Mouse (Mus musculus): ENCODE data around the gene Fads3. TPM values are rescaled to one million over a fixed set of nuclear protein-coding genes. Genes with fewer than 3 reads are reported as not detected.
A peak's percentile ranks its signal among the peaks of the same experiment; 100 is the strongest.

The Fads3 gene
- 5.8 and 5.9 TPM in 2 replicates for polyA plus RNA-seq (2016; fragmentation: Nextera tagmentation; extraction: Ambion mirVana)

DNA sequence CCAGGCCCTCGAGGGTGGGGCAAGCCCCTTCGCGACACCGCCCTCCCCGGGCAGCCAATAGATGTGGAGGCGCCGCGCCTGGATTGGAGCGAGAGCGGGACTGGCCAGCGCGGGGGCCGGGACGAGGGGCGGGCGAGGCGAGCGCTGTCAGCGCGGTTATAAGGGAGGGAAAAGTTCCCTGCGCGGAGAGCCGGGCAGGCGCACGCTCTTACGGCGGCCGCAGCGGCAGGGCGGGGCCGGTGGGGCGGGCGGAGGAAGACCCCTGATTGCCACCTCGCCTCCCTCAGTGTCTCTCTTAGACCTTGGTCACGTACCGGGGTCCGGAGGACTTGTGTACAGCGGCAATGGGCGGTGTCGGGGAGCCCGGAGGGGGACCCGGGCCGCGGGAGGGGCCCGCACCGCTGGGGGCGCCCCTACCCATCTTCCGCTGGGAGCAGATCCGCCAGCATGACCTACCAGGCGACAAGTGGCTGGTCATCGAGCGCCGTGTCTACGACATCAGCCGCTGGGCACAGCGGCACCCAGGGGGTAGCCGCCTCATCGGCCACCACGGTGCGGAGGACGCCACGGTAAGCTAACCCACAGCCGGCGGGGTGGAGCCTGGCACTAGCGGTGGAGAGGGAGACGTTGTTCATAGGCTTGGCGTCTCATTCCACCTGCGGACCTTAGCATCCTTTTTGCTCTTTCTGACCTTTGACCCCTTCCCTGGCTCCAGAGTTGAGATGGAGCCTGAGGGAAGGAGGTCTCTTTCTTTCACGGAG is at the start of gene Fads3:
TSS of gene Fads3 (plus strand) at position 182 of the 761 bp plus-strand sequence.
- Histone ChIP-seq H3K9me3 (no peaks in the 10 kb centered on the region), H3K4me1 (replicated peaks) (peaks cover 25% of the 10 kb centered on the region), H3K27me3 (peaks cover 9% of the 10 kb centered on the region; the same call in 1 of the 2 replicates), H3K36me3 (no peaks in the 10 kb centered on the region), H3K4me2 (peak within 1 kb of the TSS; percentile 98), H3K27ac (peak within 1 kb of the TSS; percentile 31), H3K9ac (replicated peaks) (peak within 1 kb of the TSS; percentile 72), H3K4me3 (replicated peaks) (peak within 1 kb of the TSS; percentile 67)
- 1% methylated on average over 68 of the region's 69 CpGs for WGBS
- peak; percentile 73 for ATAC-seq (ENCODE audit: insufficient number of reproducible peaks, insufficient read depth, low FRiP score, low TSS enrichment, low read depth)

DNA sequence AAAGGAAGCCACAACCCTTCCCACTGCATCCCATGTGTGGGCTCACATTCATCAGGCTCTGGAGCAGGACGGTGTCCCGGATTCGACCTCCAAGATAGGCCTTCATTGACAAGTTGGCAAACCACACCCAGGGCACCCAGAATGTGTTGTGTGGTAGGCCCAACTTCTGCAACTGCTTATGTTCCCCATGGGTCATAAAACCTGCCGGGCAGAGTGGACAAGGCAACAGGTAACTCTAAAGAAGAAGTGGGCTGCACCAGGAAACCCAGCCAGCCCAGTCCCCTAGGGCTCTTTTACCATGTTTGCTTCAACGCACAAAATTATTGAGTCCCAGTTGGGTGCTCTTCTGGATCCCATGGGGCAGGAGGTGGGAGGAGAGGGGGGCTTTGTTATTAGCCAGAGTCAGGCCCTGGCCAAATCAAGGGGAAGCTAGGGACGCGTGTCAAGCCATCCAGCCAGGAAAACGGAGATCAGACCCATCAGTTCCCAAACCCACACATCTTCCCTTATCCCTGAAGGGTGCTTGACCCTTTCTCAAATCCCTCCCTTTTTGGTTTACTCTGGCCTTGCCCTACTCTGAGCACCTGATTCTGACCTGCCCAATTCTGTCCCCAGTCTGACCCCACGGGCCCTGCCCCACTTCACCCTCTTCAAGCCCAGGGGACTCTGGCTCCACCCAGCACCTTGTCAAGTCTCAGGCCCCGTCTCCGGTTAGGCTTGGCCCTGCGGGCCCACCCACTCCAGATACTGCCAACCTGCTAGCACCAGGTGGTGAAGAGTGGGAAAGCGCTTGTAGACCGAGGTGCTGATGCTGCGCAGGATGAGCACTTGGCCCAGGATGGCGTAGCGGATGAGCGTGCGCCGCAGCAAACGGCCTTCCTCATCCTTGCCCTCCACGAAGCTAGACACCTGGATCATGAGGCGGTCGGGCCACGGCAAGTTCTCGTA is 49.1 kb upstream of the Fads3 start:
- Histone ChIP-seq H3K27me3 (no peaks in the 10 kb centered on the region), H3K27ac (no peak overlapping the region), H3K4me3 (replicated peaks) (peak overlapping the region; percentile 37), H3K4me1 (replicated peaks) (peaks cover 18% of the 10 kb centered on the region), H3K4me2 (peak overlapping the region; percentile 59), H3K9ac (replicated peaks) (peak overlapping the region; percentile 34; the same call in 1 of the 2 replicates), H3K36me3 (no peaks in the 10 kb centered on the region), H3K9me3 (no peaks in the 10 kb centered on the region)
- WGBS: 41% methylated on average over 26 of the region's 26 CpGs
- peak; percentile 44 for ATAC-seq (ENCODE audit: insufficient number of reproducible peaks, insufficient read depth, low FRiP score, low TSS enrichment, low read depth)

DNA sequence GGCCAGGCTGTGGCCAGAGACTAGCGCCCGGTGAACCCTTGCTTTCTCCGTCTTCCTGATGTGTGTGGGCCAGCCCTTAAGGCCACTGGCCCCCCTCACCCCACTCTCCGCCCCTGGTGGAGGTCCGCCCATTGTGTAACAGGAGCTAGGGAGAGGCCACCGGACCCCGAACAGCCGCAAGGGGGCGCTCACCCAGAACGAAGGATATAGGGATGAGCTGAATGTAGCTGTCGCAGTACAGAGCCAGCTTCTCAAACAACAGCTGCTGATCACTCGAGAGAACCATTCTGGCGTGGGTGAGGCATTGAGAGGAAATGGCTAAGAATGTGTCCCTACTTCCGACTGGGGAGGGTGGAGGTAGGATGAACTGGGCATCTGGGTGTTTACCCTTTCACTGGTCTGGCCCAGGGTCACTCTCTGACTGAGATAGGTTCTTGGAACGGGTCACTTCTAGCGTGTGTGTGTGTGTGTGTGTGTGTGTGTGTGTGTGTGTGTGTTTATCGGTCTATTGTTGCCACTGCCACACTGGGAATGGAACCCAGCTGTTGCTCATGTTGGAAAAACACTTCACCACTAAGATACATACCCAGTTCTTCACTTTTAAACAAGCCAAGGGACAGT is 48.2 kb upstream of the Fads3 start:
- Histone ChIP-seq H3K27me3 (no peaks in the 10 kb centered on the region), H3K4me1 (replicated peaks) (peaks cover 9% of the 10 kb centered on the region; the same call in 1 of the 2 replicates), H3K9ac (replicated peaks) (peak overlapping the region; percentile 34; the same call in 1 of the 2 replicates), H3K27ac (no peak overlapping the region), H3K9me3 (no peaks in the 10 kb centered on the region), H3K4me2 (peak overlapping the region; percentile 59), H3K36me3 (no peaks in the 10 kb centered on the region), H3K4me3 (replicated peaks) (peak overlapping the region; percentile 37)
- ATAC-seq (ENCODE audit: insufficient number of reproducible peaks, insufficient read depth, low FRiP score, low TSS enrichment, low read depth): peak; percentile 87
- WGBS: 11% methylated on average over 17 of the region's 17 CpGs

DNA sequence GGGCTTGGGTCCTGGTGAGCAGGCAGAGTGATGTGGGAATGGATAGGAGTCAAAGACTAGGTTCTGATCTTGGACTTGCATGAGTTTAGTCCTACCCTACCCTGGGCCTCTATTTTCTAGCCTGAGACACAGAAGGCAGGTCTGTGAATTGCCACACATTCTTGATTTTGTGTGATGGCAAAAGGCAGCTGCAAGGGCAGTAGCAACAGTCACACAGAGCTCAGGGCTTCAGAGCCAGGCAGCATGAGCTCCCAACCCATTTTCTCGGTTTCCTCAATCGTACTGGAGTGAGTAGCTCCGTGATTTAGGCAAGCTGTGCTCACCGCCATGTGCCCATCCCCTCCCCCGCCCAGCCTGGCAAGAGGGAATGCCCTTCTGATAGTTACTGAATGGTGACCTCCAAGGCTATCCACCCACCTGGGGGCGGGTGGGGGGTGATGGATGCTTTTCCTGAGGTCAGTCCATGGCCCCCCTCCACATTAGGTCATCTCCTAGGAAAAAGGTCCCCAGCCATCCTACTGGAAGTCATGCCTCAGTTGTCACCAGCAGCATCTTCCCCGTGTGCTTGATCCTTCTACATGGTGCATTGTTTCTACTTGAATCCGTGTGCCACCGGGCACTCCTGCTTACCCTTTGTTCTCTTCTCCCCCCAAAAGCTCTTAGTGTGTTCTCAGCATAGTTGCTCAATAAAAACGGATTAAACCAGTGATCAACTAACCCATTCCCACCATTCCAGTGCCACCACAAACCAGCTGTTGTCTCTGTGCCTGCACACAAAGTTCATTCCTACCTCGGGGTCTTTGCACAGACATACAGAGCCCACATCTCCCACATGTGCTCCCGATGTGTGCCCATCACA is 43.9 kb upstream of the Fads3 start:
- Histone ChIP-seq H3K4me3 (replicated peaks) (no peak overlapping the region), H3K27ac (no peak overlapping the region), H3K9ac (replicated peaks) (no peak overlapping the region), H3K4me1 (replicated peaks) (peaks cover 8% of the 10 kb centered on the region; the same call in 1 of the 2 replicates), H3K27me3 (no peaks in the 10 kb centered on the region), H3K9me3 (0 out of 2 replicates have a peak, but pooled peaks cover 5% of the 10 kb centered on the region), H3K36me3 (no peaks in the 10 kb centered on the region), H3K4me2 (no peak overlapping the region)
- 72% methylated on average over 12 of the region's 12 CpGs for WGBS
- ATAC-seq (ENCODE audit: insufficient number of reproducible peaks, insufficient read depth, low FRiP score, low TSS enrichment, low read depth): no peak

DNA sequence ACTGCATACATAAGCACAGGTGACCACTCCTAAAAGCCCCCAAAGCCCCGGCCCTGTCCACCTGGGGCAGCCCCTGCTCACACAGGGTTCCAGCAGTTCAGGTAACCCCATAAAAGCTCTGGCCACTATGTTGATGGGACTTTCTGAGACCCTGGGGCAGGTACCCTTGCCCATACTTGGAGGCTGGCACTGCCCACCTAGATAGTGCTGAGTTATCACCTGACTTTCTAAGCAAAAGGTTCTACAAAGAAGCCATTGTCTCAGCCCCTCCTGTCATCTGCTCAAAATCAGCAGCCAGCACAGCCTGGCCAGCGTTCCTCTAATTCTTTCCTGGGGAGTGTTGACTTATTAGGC is 43.3 kb upstream of the Fads3 start:
- WGBS: 71% methylated on average over 2 of the region's 2 CpGs
- Histone ChIP-seq H3K4me3 (replicated peaks) (no peak overlapping the region), H3K9ac (replicated peaks) (no peak overlapping the region), H3K27ac (no peak overlapping the region), H3K4me2 (no peak overlapping the region), H3K4me1 (replicated peaks) (0 out of 2 replicates have a peak, but pooled peaks cover 3% of the 10 kb centered on the region), H3K27me3 (no peaks in the 10 kb centered on the region), H3K9me3 (0 out of 2 replicates have a peak, but pooled peaks cover 6% of the 10 kb centered on the region), H3K36me3 (no peaks in the 10 kb centered on the region)
- no peak for ATAC-seq (ENCODE audit: insufficient number of reproducible peaks, insufficient read depth, low FRiP score, low TSS enrichment, low read depth)

DNA sequence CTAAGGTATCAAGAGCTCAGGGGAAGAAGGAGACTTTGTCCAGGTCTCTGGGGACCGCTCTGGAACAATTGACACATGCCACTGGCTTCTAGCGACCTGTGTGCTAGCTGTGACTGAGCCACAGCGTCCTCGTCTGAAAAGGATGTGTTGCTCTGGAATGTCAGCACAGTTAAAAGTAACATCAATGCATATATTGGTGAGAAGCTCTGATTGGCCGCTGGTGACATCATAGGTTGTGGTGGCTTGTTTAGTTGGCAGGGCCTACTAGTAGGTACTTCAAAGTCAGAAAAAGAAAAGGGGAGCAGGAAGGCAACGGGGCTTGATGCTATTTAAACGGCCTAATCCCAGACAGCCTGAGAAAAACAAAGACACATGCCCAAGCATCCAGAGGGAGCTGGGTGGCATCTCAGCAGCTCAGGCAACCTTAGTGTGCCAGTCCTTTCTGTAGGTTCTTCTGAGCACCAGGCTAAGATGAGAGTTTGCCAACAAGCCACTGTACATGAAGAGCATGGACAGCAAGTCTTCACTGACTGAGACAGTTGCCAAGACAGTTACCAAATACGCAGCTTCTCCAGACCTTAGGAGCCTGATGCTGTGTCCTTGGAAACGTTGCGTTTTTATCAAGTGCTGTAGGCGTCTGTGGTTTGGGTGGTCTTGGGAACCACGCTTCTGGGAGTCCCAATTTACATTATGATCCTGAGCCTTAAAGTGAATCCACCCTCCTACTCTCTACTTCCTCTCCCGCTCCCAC is 42.5 kb upstream of the Fads3 start:
- Histone ChIP-seq H3K36me3 (no peaks in the 10 kb centered on the region), H3K27me3 (no peaks in the 10 kb centered on the region), H3K4me3 (replicated peaks) (no peak overlapping the region), H3K9me3 (0 out of 2 replicates have a peak, but pooled peaks cover 6% of the 10 kb centered on the region), H3K4me1 (replicated peaks) (no peaks in the 10 kb centered on the region), H3K9ac (replicated peaks) (no peak overlapping the region), H3K27ac (no peak overlapping the region), H3K4me2 (no peak overlapping the region)
- 67% methylated on average over 13 of the region's 13 CpGs for WGBS
- no peak for ATAC-seq (ENCODE audit: insufficient number of reproducible peaks, insufficient read depth, low FRiP score, low TSS enrichment, low read depth)

DNA sequence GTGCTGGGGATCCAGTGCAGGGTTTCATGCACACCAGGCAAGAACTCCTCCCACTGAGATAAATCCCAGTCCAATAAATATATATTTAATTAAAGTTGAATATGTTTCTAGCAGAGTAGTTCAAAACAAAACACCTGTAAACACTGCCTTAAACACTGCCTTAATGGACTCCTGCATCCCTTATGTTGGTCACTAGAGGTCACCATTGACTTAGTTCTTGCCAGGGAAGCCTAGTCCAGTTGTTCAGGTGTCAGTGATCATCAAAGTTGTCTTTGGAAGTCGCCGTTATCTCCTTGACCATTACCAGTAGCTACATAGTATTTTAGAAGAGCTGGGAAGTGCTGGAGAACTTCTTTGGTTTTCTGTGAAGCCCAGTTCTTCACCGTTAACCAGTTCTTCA is 41.0 kb upstream of the Fads3 start:
- no peaks in the 10 kb centered on the region for H3K36me3 ChIP-seq
- H3K27ac ChIP-seq: no peak overlapping the region
- no peaks in the 10 kb centered on the region for H3K4me1 ChIP-seq (replicated peaks)
- H3K27me3 ChIP-seq: no peaks in the 10 kb centered on the region
- H3K9ac ChIP-seq (replicated peaks): no peak overlapping the region
- H3K4me2 ChIP-seq: no peak overlapping the region
- H3K9me3 ChIP-seq: 0 out of 2 replicates have a peak, but pooled peaks cover 6% of the 10 kb centered on the region
- ATAC-seq (ENCODE audit: insufficient number of reproducible peaks, insufficient read depth, low FRiP score, low TSS enrichment, low read depth): no peak
- WGBS: 27% methylated on average over 3 of the region's 3 CpGs
- no peak overlapping the region for H3K4me3 ChIP-seq (replicated peaks)

DNA sequence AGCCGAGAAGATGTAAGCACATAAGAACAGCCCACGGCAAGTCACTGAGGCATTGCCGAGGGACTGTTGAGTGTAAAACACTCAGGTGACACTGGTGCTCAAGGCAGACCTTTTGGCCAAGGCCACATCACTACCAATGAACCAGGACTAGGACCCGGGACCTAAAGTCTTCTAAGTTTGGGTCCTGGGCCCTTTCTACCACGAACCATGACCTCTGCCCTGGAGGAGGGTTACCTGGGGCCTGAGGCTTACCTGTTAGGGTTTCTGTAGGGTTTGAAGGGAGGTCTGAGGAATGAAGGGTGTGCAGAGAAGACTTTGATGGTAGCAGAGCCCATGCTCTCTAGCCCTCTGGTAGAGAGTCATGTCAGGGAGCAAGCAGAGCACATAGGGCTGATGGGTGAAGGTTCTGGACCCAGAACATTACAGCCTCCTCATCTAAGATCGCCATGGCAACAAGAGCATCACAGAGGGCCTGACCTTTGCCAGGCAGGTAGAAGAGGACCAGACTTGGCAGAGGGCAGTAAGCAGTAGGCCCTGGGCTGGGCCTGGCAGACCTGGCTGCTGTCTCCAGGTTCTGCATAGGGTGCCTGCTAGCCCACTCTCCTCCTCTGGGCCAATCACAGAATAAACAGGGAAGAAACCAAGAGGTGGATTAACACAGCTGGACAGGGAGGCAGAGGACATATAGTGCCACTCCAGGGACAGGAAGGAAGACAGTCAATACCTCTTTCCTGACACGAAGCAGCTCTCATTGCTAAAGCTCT is 40.0 kb upstream of the Fads3 start, which contains the start of the genes Best1 and Rab3il1:
TSS of gene Best1 (minus strand) at position 428 of the 764 bp plus-strand sequence.
TSS of gene Rab3il1 (plus strand) at position 464 of the 764 bp plus-strand sequence.
- Histone ChIP-seq H3K9me3 (0 out of 2 replicates have a peak, but pooled peaks cover 6% of the 10 kb centered on the region), H3K27ac (no peak within 1 kb of the TSS), H3K36me3 (no peaks in the 10 kb centered on the region), H3K4me3 (replicated peaks) (no peak within 1 kb of the TSS), H3K9ac (replicated peaks) (no peak within 1 kb of the TSS), H3K4me2 (no peak within 1 kb of the TSS), H3K4me1 (replicated peaks) (no peaks in the 10 kb centered on the region), H3K27me3 (no peaks in the 10 kb centered on the region)
- ATAC-seq (ENCODE audit: insufficient number of reproducible peaks, insufficient read depth, low FRiP score, low TSS enrichment, low read depth): no peak
- WGBS: 76% methylated on average over 7 of the region's 7 CpGs

DNA sequence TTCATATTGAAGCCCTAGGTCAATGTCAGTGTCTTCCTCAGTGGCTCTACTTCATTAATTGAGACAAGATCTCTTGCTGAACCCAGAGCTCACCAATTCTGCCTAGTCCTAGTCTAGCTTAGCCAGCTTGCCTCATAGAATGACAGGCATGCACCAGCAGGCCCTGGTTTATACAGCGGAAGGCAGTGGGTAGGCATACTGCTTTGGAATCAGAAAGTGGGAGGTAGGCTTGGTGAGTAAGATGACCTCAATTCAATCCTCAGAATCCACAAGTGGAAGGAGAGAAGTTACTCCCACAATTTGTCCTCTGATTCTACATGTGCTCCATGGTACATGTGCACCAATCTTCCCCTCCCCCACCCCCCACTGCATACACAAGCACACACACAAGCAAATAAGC is 37.7 kb upstream of the Fads3 start:
- Histone ChIP-seq H3K27ac (no peak overlapping the region), H3K4me3 (replicated peaks) (no peak overlapping the region), H3K27me3 (no peaks in the 10 kb centered on the region), H3K9me3 (0 out of 2 replicates have a peak, but pooled peaks cover 6% of the 10 kb centered on the region), H3K36me3 (no peaks in the 10 kb centered on the region), H3K9ac (replicated peaks) (no peak overlapping the region), H3K4me1 (replicated peaks) (no peaks in the 10 kb centered on the region), H3K4me2 (no peak overlapping the region)
- ATAC-seq (ENCODE audit: insufficient number of reproducible peaks, insufficient read depth, low FRiP score, low TSS enrichment, low read depth): no peak
- WGBS: 96% methylated on average over 1 of the region's 1 CpGs
